Mouse (Mus musculus) induced T-regulatory cell, adult 2 months (primary cell): ENCODE measurements around the gene Iqgap2.

Source experiments
- DNase-seq: peaks from one replicate; pipeline ENCODE4 v3.0.0-alpha.2; 2012; ENCODE audit warnings: low read depth

The Iqgap2 gene

DNA sequence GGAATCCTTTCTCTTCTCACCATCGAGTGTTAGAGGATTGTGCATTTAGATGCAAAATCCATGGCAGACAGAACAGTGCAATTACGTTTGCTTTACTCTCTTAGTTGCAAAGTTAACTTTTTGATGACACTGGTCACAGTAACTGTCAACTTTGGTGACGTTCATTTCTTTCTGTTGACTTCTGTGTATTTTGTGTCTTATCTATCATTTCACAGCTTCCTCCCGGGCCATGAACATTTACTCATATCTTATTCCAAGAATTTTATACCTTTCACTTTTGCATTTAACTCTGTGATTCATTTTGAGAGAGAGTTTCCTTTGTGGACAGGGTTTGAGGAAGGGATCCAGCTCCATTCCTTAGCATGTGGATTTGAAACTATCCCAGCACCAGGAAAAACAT is 238.0 kb downstream of the Iqgap2 start:
- DNase-seq, result no peak

GRCm38 (mm10) chr13:95651870-95652668 is 239.7 kb downstream of the Iqgap2 start:
- DNase-seq, result peak; percentile 34

DNA sequence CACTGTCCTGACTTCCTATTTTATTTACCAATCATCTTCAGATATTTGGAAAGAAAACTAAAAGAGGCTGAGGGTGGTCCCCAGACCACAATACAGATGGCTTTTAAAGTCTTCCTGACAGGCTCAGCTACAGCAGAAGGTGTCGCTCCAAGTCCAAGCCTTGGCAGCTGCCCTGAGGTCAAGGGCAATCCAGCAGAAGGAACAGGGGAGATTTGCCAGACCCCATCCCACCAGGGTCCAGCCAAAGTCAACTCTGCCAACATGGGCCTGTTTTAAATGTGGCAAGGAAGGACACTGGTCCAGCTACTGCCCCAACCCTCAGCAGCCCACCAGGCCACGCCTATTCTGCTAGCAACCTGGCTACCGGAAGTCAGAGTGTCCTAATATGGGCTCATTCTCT is 241.8 kb downstream of the Iqgap2 start:
- DNase-seq, result no peak

- no peak for DNase-seq
Observed at GRCm38 (mm10) chr13:95647248-95647647, 244.5 kb downstream of the Iqgap2 start.

- no peak for DNase-seq
Observed at GRCm38 (mm10) chr13:95646687-95647111, 245.0 kb downstream of the Iqgap2 start.

- DNase-seq, result no peak
Observed at GRCm38 (mm10) chr13:95643740-95644139, 248.0 kb downstream of the Iqgap2 start.

DNA sequence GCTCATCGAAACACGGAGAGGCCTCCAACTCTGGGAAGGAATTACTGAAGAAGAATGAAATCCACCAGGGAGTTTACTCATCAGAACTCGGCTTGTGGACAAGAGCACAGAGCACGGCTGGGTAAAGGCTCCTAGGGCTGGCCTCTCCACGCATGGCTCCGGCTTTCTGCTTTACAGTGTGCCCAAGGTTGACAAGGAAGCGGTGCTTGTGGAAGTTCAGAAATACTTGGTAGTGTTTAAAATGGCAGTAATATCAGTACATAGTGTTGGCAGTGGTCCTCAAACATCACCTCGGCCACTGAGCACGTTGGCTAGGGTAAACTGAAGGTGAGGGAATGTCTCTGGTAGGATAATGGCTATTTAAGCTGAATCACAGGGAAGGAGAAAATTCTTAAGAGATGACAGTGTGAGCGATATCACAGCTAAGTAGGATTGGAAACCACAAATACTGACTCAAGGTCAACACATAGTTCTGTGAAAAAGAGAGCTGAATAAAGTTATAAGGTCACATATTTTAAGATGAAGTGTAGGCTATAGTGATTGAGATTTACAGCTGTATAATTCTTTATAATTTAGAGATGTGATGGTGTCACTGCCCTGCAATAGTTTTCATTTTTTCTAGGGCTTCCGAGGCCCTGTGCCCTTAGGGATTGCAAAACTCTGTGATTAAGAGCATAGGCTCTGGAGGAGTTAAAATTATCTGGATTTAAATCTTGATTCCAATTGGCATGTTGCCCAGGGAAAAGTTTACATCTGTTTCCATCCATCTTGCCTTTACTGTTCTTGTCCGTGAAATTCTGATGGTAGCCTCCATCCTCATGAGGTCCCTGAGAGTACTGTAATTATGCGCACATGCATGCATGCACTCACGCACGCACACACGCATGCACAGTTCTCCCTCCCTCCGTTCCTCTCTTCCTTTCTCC is 250.4 kb downstream of the Iqgap2 start:
- no peak for DNase-seq

GRCm38 (mm10) chr13:95640408-95640807 is 251.3 kb downstream of the Iqgap2 start:
- no peak for DNase-seq

GRCm38 (mm10) chr13:95639336-95640116 is 252.2 kb downstream of the Iqgap2 start:
- DNase-seq, result no peak

DNA sequence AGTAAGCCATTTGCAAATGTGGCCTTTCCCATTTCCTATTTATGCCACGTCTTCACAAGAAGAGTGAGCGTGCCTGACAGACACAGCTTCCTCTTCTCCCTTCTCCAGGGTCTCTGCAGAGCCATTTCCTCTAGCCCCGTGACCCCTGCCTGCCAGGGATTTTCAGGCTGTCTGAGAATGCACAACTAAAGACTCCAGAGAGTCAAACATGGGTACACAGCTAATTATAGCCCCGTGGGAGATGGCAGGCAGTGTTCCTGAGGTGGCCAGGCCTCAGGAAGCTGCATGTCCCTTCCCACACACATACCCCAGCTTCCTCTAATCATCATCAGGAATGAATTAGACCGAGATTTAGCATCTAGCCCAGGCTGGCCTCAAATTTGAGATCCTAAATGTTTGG is 252.8 kb downstream of the Iqgap2 start:
- no peak for DNase-seq

- no peak for DNase-seq
Observed at GRCm38 (mm10) chr13:95637737-95638136, 254.0 kb downstream of the Iqgap2 start.

DNA sequence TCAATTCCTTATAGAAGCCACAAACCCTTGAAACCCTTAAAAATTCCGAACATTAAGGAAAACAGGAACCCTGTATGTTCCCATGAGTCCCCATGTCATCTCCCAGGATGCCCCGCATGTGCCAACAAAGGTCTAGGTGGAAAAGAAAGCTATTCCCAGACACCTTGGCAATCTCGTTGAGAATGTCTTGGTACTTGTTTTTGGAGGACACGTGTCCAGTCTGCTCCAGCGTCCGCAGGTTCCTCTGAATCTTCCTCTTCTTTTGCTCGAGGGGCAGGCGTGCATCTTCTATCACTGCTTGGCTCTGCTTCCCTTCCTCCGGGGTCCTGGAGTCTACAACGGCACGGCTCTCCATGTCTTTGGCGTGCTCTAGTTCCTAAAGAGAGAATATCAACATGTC is 256.4 kb downstream of the Iqgap2 start:
- DNase-seq, result no peak

GRCm38 (mm10) chr13:95634451-95634850 is 257.3 kb downstream of the Iqgap2 start:
- DNase-seq, result no peak

DNA sequence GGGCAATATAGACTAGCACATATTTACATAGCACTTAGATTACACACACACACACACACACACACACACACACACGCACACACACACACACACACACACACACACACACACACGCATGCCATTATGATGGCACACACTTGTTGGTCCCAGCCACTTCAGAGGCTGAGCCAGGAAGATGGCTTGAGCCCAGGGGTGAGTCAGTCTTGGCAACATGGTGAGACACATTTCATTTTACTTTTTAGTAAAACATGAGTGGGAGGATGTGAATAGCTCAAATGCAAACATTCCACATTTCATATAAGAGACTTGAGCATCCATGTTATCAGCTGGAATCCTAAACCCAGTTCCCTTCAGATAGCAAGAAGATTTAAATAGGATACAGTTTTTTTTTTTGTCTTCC is 258.3 kb downstream of the Iqgap2 start:
- no peak for DNase-seq

- DNase-seq, result no peak
Observed at GRCm38 (mm10) chr13:95632144-95632543, 259.6 kb downstream of the Iqgap2 start.

DNA sequence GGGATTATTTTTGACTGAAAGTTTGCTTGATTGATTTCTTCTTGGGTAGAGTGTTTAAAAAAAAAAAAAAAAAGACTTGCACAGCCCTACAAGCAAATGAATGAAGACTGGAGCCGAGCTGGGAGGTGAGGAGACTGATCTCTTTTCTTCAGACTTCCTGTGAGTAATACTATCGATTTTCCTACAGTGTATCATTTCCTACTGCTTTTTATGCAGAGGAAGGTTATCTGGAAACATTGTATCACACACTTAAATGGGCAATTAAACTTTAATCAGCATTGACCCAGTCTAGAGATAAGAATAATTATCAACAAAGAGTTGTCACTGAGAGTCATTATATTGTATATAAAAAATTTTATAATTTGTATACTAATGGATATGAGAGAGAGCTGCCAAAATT is 261.0 kb downstream of the Iqgap2 start:
- no peak for DNase-seq

DNA sequence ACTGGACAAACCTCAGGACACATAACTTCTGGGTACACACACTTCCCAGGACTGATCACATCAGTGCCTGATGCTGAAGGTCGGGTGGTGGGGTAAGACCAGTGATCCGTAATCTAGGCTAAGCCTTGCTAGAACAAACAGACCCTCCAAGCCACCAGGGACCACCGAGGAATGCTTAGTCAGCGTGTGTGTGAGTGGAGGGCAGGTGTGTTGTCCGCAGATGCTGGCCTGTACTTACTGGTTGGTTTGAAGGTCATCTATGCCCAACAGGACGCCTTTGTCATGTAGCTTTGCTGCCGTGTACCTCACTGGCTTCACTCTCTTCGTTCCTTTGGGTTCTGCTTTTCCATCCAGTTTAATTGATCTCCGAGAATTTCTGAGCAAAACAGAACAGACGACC is 262.0 kb downstream of the Iqgap2 start:
- DNase-seq, result no peak

GRCm38 (mm10) chr13:95626696-95627095 is 265.0 kb downstream of the Iqgap2 start:
- no peak for DNase-seq

- DNase-seq, result no peak
Observed at GRCm38 (mm10) chr13:95623042-95623441, 268.7 kb downstream of the Iqgap2 start.

- DNase-seq, result no peak
Observed at GRCm38 (mm10) chr13:95621563-95621962, 270.2 kb downstream of the Iqgap2 start.

DNA sequence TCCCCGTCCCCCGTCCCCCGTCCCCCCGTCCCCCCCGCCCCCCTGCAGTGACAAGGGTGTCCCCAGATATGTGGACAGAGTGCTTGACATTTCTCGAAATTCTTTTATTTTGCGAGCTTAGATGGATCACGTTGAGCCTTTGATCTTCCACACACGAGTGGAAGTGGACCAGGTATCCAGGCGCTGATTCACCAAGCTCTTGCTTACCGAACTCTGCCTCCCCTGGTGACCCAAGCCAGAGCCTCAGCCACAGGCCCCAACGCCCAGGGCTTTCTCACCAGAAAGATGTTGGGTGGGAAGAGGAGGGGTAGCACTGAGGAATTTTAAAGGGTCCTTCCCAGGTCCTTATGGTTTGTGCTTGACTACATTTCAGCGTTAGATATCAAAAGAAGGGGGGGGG is 272.9 kb downstream of the Iqgap2 start:
- peak; percentile 34 for DNase-seq

DNA sequence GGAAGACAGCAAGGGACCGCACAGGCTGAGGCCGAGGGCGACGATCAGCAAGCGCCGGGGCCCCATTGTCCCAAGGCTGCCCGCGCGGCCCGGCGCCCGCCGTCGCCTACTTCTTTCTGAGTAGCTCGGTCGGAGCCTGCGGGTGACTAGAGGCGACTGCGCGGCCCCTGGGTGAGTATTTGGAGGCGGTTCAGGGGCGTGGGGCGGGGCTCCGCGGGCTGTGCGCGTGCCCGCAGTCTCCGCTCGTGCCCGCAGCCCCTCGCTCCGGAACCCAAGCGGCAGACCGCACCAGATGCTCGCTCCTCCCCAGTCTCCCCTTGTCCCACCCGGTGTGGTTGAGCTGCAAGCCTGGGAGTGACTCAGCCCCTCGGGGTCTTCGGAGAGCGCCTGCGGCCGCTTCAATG is 273.4 kb downstream of the Iqgap2 start, which contains the start of gene F2r:
Gene F2r, minus strand, starts transcription at position 179 of the 404 bp plus-strand sequence.
- peak; percentile 91 for DNase-seq
